21 mouse cellular contexts compared by ENCODE assay signal in genomic region chr1:149715171-149715570, GRCm38 (mm10).
"Had no signal": no experiment of that assay in that cellular context is flagged by ENCODE, and none has a peak within 500 bp of the region (broad histone marks: within the 10 kb centered on the region; RNA-seq: fewer than 3 reads in every experiment).

No protein-coding gene starts in this region.

- H3K27ac ChIP-seq: kidney, embryonic 15.5 days; limb, embryonic 13.5 days; liver, embryonic 12.5 days; liver, embryonic 15.5 days; macrophage; midbrain, embryonic 13.5 days; neural tube, embryonic 13.5 days; stomach, embryonic 15.5 days had no signal

- H3K36me3 ChIP-seq: kidney, embryonic 15.5 days; limb, embryonic 13.5 days; liver, embryonic 12.5 days; liver, embryonic 15.5 days; midbrain, embryonic 13.5 days; neural tube, embryonic 13.5 days; stomach, embryonic 15.5 days had no signal

- H3K4me2 ChIP-seq: kidney, embryonic 15.5 days; limb, embryonic 13.5 days; liver, embryonic 12.5 days; liver, embryonic 15.5 days; midbrain, embryonic 13.5 days; neural tube, embryonic 13.5 days; stomach, embryonic 15.5 days had no signal

- H3K27me3 ChIP-seq: kidney, embryonic 15.5 days; limb, embryonic 13.5 days; liver, embryonic 12.5 days; liver, embryonic 15.5 days; midbrain, embryonic 13.5 days; neural tube, embryonic 13.5 days; stomach, embryonic 15.5 days had no signal

- H3K4me3 ChIP-seq: kidney, embryonic 15.5 days; limb, embryonic 13.5 days; liver, embryonic 12.5 days; liver, embryonic 15.5 days; midbrain, embryonic 13.5 days; myocyte; neural tube, embryonic 13.5 days; stomach, embryonic 15.5 days had no signal

- H3K9me3 ChIP-seq: kidney, embryonic 15.5 days; limb, embryonic 13.5 days; liver, embryonic 12.5 days; liver, embryonic 15.5 days; midbrain, embryonic 13.5 days; neural tube, embryonic 13.5 days; stomach, embryonic 15.5 days had no signal

- DNase-seq: kidney, adult 11 months; kidney, adult 8-10 months; kidney, postnatal 10 days; kidney, postnatal 36 days; left cerebral cortex, postnatal 4 days; lung, adult 18-20 months; lung, postnatal 14 days; retina, postnatal 1 day; right cerebral cortex, postnatal 25 days; spleen, adult 18-20 months; thymus, postnatal 25 days had no signal

- ATAC-seq: liver, embryonic 12.5 days; midbrain, embryonic 13.5 days; midbrain, embryonic 16.5 days had no signal

- H3K4me1 ChIP-seq: kidney, embryonic 15.5 days; limb, embryonic 13.5 days; liver, embryonic 12.5 days; liver, embryonic 15.5 days; midbrain, embryonic 13.5 days; neural tube, embryonic 13.5 days; stomach, embryonic 15.5 days had no signal

- H3K9ac ChIP-seq: kidney, embryonic 15.5 days; limb, embryonic 13.5 days; liver, embryonic 12.5 days; liver, embryonic 15.5 days; midbrain, embryonic 13.5 days; neural tube, embryonic 13.5 days; stomach, embryonic 15.5 days had no signal
